Comparison of ENCODE assay signal across 9 mouse cellular contexts in the genomic region with DNA sequence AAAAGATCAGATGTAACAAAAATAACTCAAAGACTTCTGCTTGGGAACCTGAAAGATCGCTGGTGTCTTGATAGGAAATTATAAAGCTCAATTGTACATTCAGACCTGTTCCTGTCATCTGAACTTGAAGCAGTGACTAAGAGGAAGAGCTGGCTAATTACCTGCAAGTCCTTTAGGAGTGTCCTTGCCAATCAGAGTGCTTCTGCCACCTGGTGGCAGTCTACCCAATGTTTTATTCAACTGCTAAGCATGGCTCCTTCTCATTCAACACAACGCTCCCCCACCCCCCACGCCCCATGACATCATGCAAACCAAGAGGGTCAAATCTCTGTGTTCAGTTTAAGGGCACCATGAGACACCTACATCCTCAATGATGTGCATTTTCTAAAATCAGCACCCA. TPM values are rescaled to one million over a fixed set of nuclear protein-coding genes. Genes with fewer than 3 reads are reported as not detected.
DNase-seq lines count a peak whose midpoint lies in the region; ATAC-seq and TF ChIP-seq lines count a peak whose summit lies in the region.
"Had no signal": no experiment of that assay in that cellular context is flagged by ENCODE, and none has a peak within 500 bp of the region (broad histone marks: within the 10 kb centered on the region; RNA-seq: fewer than 3 reads in every experiment).

No protein-coding gene starts in this region.

- H3K36me3 ChIP-seq in kidney, adult 2 months (ENCODE audit: control insufficient read depth, insufficient read depth, low read length), result no peaks in the 10 kb centered on the region
- H3K36me3 ChIP-seq in midbrain, embryonic 15.5 days (replicated peaks), result no peaks in the 10 kb centered on the region
- no peaks in the 10 kb centered on the region for H3K36me3 ChIP-seq in stomach, embryonic 16.5 days (ENCODE audit: control insufficient read depth, insufficient read depth, low read length)
- H3K36me3 ChIP-seq: embryonic facial prominence, embryonic 15.5 days had no signal

- peak; percentile 61 to 69 for DNase-seq in B cell, adult 2 months
- DNase-seq in adrenal gland, adult 2 months, result peak; percentile 84
- peak; percentile 87 for DNase-seq in embryo, embryonic 10.5 days (ENCODE audit: low spot score)
- DNase-seq in gonadal fat pad, adult 2 months (ENCODE audit: low read depth), result peak; percentile 23
- DNase-seq in kidney, adult 2 months, result peak; percentile 89
- DNase-seq in left cerebral cortex, postnatal 36 days (ENCODE audit: low spot score in 2 of 2), result peak; percentile 46 to 65

- no peaks in the 10 kb centered on the region for H3K27me3 ChIP-seq in kidney, adult 2 months (replicated peaks; ENCODE audit: control insufficient read depth, insufficient read depth, low read length)
- H3K27me3 ChIP-seq in midbrain, embryonic 15.5 days (replicated peaks), result no peaks in the 10 kb centered on the region
- no peaks in the 10 kb centered on the region for H3K27me3 ChIP-seq in stomach, embryonic 16.5 days (ENCODE audit: control insufficient read depth, insufficient read depth, low read length)
- H3K27me3 ChIP-seq: embryonic facial prominence, embryonic 15.5 days had no signal

- H3K4me3 ChIP-seq in kidney, adult 2 months (ENCODE audit: insufficient read depth, low read depth, low read length), result no peak overlapping the region
- H3K4me3 ChIP-seq in midbrain, embryonic 15.5 days, result no peak overlapping the region
- no peak overlapping the region for H3K4me3 ChIP-seq in stomach, embryonic 16.5 days (replicated peaks; ENCODE audit: low read length)
- H3K4me3 ChIP-seq: embryonic facial prominence, embryonic 15.5 days had no signal

- no peak for TF ChIP-seq POLR2A in kidney, adult 2 months (IDR thresholded peaks at IDR 0.05; ENCODE audit: low read depth, low read length)

- no peak overlapping the region for H3K27ac ChIP-seq in kidney, adult 2 months (ENCODE audit: insufficient read depth, low read depth, low read length)
- H3K27ac ChIP-seq in midbrain, embryonic 15.5 days, result no peak overlapping the region
- no peak overlapping the region for H3K27ac ChIP-seq in stomach, embryonic 16.5 days (ENCODE audit: low read length)
- H3K27ac ChIP-seq: embryonic facial prominence, embryonic 15.5 days had no signal

- H3K4me1 ChIP-seq in kidney, adult 2 months (ENCODE audit: control insufficient read depth, insufficient read depth, low read length), result peaks cover 3% of the 10 kb centered on the region; the same call in 1 of the 2 replicates
- H3K4me1 ChIP-seq in midbrain, embryonic 15.5 days, result 0 out of 2 replicates have a peak, but pooled peaks cover 2% of the 10 kb centered on the region
- H3K4me1 ChIP-seq in stomach, embryonic 16.5 days (ENCODE audit: control insufficient read depth, insufficient read depth, low read length), result peaks cover 10% of the 10 kb centered on the region; the same call in 1 of the 2 replicates

- no peaks in the 10 kb centered on the region for H3K9me3 ChIP-seq in midbrain, embryonic 15.5 days
- no peaks in the 10 kb centered on the region for H3K9me3 ChIP-seq in stomach, embryonic 16.5 days (replicated peaks; ENCODE audit: control insufficient read depth, low read length)
- H3K9me3 ChIP-seq: embryonic facial prominence, embryonic 15.5 days had no signal

- intact Hi-C loops in left cerebral cortex, postnatal 36 days (cut with DNase I), result loop anchor here (1.0 to 10.0 kb wide), 3 partner anchors 131 to 505 kb away; no protein-coding TSS in a partner anchor

- WGBS in kidney, adult 2 months, result 7% methylated on average over 3 of the region's 3 CpGs
- 24% methylated on average over 3 of the region's 3 CpGs for WGBS in midbrain, embryonic 15.5 days
- WGBS in stomach, embryonic 16.5 days, result 16% methylated on average over 3 of the region's 3 CpGs

- ATAC-seq in midbrain, embryonic 15.5 days (replicated peaks), result 0 out of 2 replicates have a peak, but pooled peaks have one; percentile 67
- ATAC-seq in stomach, embryonic 16.5 days (ENCODE audit: insufficient read depth, low FRiP score), result peak; percentile 58; the same call in 1 of the 2 replicates

- no peak overlapping the region for H3K4me2 ChIP-seq in midbrain, embryonic 15.5 days
- no peak overlapping the region for H3K4me2 ChIP-seq in stomach, embryonic 16.5 days (ENCODE audit: low read depth, low read length)
- H3K4me2 ChIP-seq: embryonic facial prominence, embryonic 15.5 days had no signal

- no peak overlapping the region for H3K9ac ChIP-seq in midbrain, embryonic 15.5 days
- no peak overlapping the region for H3K9ac ChIP-seq in stomach, embryonic 16.5 days (ENCODE audit: low read length)
- H3K9ac ChIP-seq: embryonic facial prominence, embryonic 15.5 days had no signal

- peak; percentile 82 for TF ChIP-seq CTCF in kidney, adult 2 months (conservative IDR thresholded peaks at IDR 0.05; ENCODE audit: insufficient read depth, insufficient read length, low read depth, low read length)

RNA-seq across cellular contexts. Expression of a gene that starts 28.3 kb away (rescaled TPM):
- 1 to 10 TPM; 6.1 to 6.7 TPM for total RNA-seq in adrenal gland, adult 2 months (2021)
- 2.6 and 4.9 TPM in 2 replicates for polyA plus RNA-seq in adrenal gland, adult 2 months (2012; rRNA removed)
- 1.9 and 2.8 TPM in 2 replicates for polyA plus RNA-seq in gonadal fat pad, adult 2 months (2012; rRNA removed)
- 0.48 and 0.49 TPM in 2 replicates for polyA plus RNA-seq in kidney, adult 2 months (2012; rRNA removed)
- 1 to 10 TPM; 1.5 to 1.7 TPM for total RNA-seq in left cerebral cortex, postnatal 36 days (2021)
- polyA plus RNA-seq in midbrain, embryonic 15.5 days (2015; fragmentation: Nextera tagmentation; extraction: Ambion mirVana), result 0.68 and 0.93 TPM in 2 replicates
- 3.9 and 5.2 TPM in 2 replicates for polyA plus RNA-seq in stomach, embryonic 16.5 days (2015; fragmentation: Nextera tagmentation; extraction: Ambion mirVana)

RNA-seq across cellular contexts. Expression of a gene that starts 28.5 kb away (rescaled TPM):
- 10 to 100 TPM in 1 of 2 experiments, 1 to 10 TPM in 1; 7.8 to 10.5 TPM for total RNA-seq in adrenal gland, adult 2 months (2021)
- 7.0 and 7.8 TPM in 2 replicates for polyA plus RNA-seq in adrenal gland, adult 2 months (2012; rRNA removed)
- polyA plus RNA-seq in gonadal fat pad, adult 2 months (2012; rRNA removed), result 8.5 and 8.8 TPM in 2 replicates
- 2.5 and 3.0 TPM in 2 replicates for polyA plus RNA-seq in kidney, adult 2 months (2012; rRNA removed)
- total RNA-seq in left cerebral cortex, postnatal 36 days (2021), result 1 to 10 TPM; 4.3 to 5.0 TPM
- 2.3 and 2.5 TPM in 2 replicates for polyA plus RNA-seq in midbrain, embryonic 15.5 days (2015; fragmentation: Nextera tagmentation; extraction: Ambion mirVana)
- polyA plus RNA-seq in stomach, embryonic 16.5 days (2015; fragmentation: Nextera tagmentation; extraction: Ambion mirVana), result 7.4 and 8.3 TPM in 2 replicates

Comparison
In these comparisons a context has a peak if more than half of its experiments do, and no peak if none do; other contexts are left out.
1. DNase-seq: peak in every context shown above with its lines; median percentile 89 in kidney, adult 2 months; 87 in embryo, embryonic 10.5 days; 84 in adrenal gland, adult 2 months; 65 in B cell, adult 2 months; 56 in left cerebral cortex, postnatal 36 days; 23 in gonadal fat pad, adult 2 months.